ENCODE assay signal across 9 mouse cellular contexts in the genomic region with DNA sequence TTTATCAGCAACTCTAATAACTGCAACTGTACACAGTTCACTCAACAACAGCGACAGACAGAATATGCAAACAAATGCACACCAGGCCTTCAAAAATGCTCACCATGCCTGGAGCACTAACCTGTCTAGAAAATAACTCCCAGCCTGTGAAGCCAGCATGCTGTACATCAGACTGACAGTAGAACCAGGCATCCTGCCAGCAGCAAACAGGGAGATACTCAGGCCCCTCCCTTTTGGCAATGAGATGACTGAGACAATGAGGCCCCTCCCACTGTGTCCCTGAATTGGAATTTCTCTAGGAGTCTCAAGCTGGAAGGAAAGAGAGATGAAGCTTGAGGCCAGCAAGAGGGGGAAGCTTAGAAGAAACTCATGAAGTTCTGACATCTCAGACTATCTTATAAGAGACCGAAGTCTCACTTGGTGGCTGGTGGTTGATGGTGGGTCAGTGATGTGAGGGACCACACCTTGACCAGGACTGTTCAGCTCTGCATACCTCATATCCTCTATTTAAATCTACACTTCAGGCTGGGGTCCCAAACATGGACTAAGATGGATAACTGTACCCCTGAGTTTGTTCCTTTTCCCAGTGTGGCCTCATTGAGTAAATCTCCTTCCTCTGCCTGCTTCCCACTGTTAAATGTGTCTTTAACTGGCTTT.
DNase-seq lines count a peak whose midpoint lies in the region; ATAC-seq and TF ChIP-seq lines count a peak whose summit lies in the region.
"Had no signal": no experiment of that assay in that cellular context is flagged by ENCODE, and none has a peak within 500 bp of the region (broad histone marks: within the 10 kb centered on the region; RNA-seq: fewer than 3 reads in every experiment).

No protein-coding gene starts in this region.

- no peak overlapping the region for H3K4me2 ChIP-seq in heart, embryonic 16.5 days (ENCODE audit: low read depth, low read length)
- no peak overlapping the region for H3K4me2 ChIP-seq in stomach, embryonic 14.5 days (replicated peaks; ENCODE audit: low read depth, low read length)
- H3K4me2 ChIP-seq: limb, embryonic 12.5 days had no signal

- H3K9ac ChIP-seq in heart, embryonic 16.5 days (ENCODE audit: low read length): no peak overlapping the region
- no peak overlapping the region for H3K9ac ChIP-seq in stomach, embryonic 14.5 days (replicated peaks; ENCODE audit: low read depth, low read length)
- H3K9ac ChIP-seq: limb, embryonic 12.5 days had no signal

- H3K9me3 ChIP-seq in heart, embryonic 16.5 days (replicated peaks; ENCODE audit: control insufficient read depth, low read length): no peaks in the 10 kb centered on the region
- no peaks in the 10 kb centered on the region for H3K9me3 ChIP-seq in stomach, embryonic 14.5 days (ENCODE audit: control insufficient read depth, low read depth, low read length)
- H3K9me3 ChIP-seq: limb, embryonic 12.5 days had no signal

- DNase-seq in cerebellum, adult 2 months: peak; percentile 13 to 54
- DNase-seq in right cerebral cortex, adult 18-20 months: peak; percentile 57
- no peak for DNase-seq in right cerebral cortex, postnatal 25 days
- peak; percentile 23 for DNase-seq in layer of hippocampus, adult 9-11 months
- no peak for DNase-seq in spleen, adult 12 weeks (ENCODE audit: low spot score)

- no peak; the same call in 1 of the 2 replicates for ATAC-seq in cerebellum, adult (ENCODE audit: insufficient number of reproducible peaks, low FRiP score, low TSS enrichment)
- peak; percentile 91 for ATAC-seq in heart, embryonic 16.5 days (replicated peaks; ENCODE audit: extremely low read depth, insufficient read depth, low FRiP score)
- peak; percentile 74; the same call in 1 of the 2 replicates for ATAC-seq in stomach, embryonic 14.5 days (ENCODE audit: insufficient number of reproducible peaks, insufficient read depth, low FRiP score, low read depth)

- WGBS in cerebellum, adult 2 months: 34% methylated on average over 2 of the region's 2 CpGs
- 68% methylated on average over 2 of the region's 2 CpGs for WGBS in heart, embryonic 16.5 days
- WGBS in stomach, embryonic 14.5 days: 64% methylated on average over 2 of the region's 2 CpGs

- no peak for TF ChIP-seq POLR2A in cerebellum, adult 2 months (IDR thresholded peaks at IDR 0.05; ENCODE audit: borderline replicate concordance, insufficient read depth, low read length)

- no peak overlapping the region for H3K4me3 ChIP-seq in cerebellum, adult 2 months (replicated peaks; ENCODE audit: insufficient read depth, low read depth, low read length)
- H3K4me3 ChIP-seq in heart, embryonic 16.5 days (ENCODE audit: low read length): no peak overlapping the region
- H3K4me3 ChIP-seq in stomach, embryonic 14.5 days (ENCODE audit: low read depth, low read length): no peak overlapping the region
- H3K4me3 ChIP-seq: limb, embryonic 12.5 days had no signal

- no peaks in the 10 kb centered on the region for H3K36me3 ChIP-seq in heart, embryonic 16.5 days (ENCODE audit: control insufficient read depth, insufficient read depth)
- H3K36me3 ChIP-seq in stomach, embryonic 14.5 days (ENCODE audit: control insufficient read depth, insufficient read depth, low read length): no peaks in the 10 kb centered on the region
- H3K36me3 ChIP-seq: limb, embryonic 12.5 days had no signal

- H3K4me1 ChIP-seq in cerebellum, adult 2 months (ENCODE audit: control insufficient read depth, insufficient read depth, low read length): no peaks in the 10 kb centered on the region
- H3K4me1 ChIP-seq in heart, embryonic 16.5 days (ENCODE audit: control insufficient read depth, insufficient read depth, low read length): peaks cover 17% of the 10 kb centered on the region
- H3K4me1 ChIP-seq in stomach, embryonic 14.5 days (ENCODE audit: control insufficient read depth, insufficient read depth, low read length): peaks cover 10% of the 10 kb centered on the region; the same call in 1 of the 2 replicates
- H3K4me1 ChIP-seq: limb, embryonic 12.5 days had no signal

- no peak overlapping the region for H3K27ac ChIP-seq in cerebellum, adult 2 months (ENCODE audit: insufficient read depth, low read length)
- H3K27ac ChIP-seq in heart, embryonic 16.5 days (ENCODE audit: low read length): peak overlapping the region; percentile 51
- peak overlapping the region; percentile 55; the same call in 1 of the 2 replicates for H3K27ac ChIP-seq in stomach, embryonic 14.5 days (ENCODE audit: low read length)
- H3K27ac ChIP-seq: limb, embryonic 12.5 days had no signal

- no peaks in the 10 kb centered on the region for H3K27me3 ChIP-seq in cerebellum, adult 2 months (ENCODE audit: control insufficient read depth, insufficient read depth, low read length)
- no peaks in the 10 kb centered on the region for H3K27me3 ChIP-seq in heart, embryonic 16.5 days (ENCODE audit: control insufficient read depth, insufficient read depth, low read length)
- H3K27me3 ChIP-seq in stomach, embryonic 14.5 days (ENCODE audit: control insufficient read depth, insufficient read depth, low read length): no peaks in the 10 kb centered on the region
- H3K27me3 ChIP-seq: limb, embryonic 12.5 days had no signal

- TF ChIP-seq CTCF in cerebellum, adult 2 months (IDR thresholded peaks at IDR 0.05; ENCODE audit: borderline replicate concordance, insufficient read depth, low read depth, low read length): no peak

Comparison
In these comparisons a context has a peak if more than half of its experiments do, and no peak if none do; other contexts are left out.
1. DNase-seq: peak in cerebellum, adult 2 months (2 of 2), right cerebral cortex, adult 18-20 months (single experiment) and layer of hippocampus, adult 9-11 months (single experiment); none in right cerebral cortex, postnatal 25 days (single experiment) and spleen, adult 12 weeks (single experiment).